Mouse (Mus musculus) MEL-GATA-1-ER (cell line): ENCODE results near the gene Phf5a.

ENCODE experiments used
- DNase-seq: peaks from one replicate; pipeline ENCODE4 v3.0.0-alpha.2; 2012; ENCODE audit warnings: low read depth; ENCODE audit errors: extremely low read depth

Phf5a gene

GRCm38 (mm10) chr15:81886795-81887550, 15.3 kb upstream of the Phf5a start:
- no peak for DNase-seq

- DNase-seq: no peak
Measured at GRCm38 (mm10) chr15:81885418-81885934, 13.8 kb upstream of the Phf5a start.

DNA sequence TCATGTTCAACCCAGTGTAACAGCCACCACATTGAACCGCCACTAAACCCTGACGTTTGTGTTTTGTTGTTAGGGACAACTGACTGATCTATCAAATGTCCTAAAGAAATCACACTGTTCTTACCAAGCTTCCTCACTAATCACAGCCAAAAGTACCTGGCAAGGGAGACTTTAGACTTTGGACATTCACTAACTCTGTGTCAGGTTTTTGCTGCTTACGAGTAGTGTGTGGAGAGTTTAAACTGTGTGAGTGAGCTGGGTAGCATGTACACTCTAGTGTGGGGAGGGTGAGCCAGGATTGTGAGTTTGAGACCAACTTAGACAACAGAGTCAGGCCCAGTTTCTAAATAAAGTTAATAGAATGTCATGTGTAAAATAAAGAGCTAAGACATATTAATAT, 10.6 kb upstream of the Phf5a start:
- DNase-seq: no peak

DNA sequence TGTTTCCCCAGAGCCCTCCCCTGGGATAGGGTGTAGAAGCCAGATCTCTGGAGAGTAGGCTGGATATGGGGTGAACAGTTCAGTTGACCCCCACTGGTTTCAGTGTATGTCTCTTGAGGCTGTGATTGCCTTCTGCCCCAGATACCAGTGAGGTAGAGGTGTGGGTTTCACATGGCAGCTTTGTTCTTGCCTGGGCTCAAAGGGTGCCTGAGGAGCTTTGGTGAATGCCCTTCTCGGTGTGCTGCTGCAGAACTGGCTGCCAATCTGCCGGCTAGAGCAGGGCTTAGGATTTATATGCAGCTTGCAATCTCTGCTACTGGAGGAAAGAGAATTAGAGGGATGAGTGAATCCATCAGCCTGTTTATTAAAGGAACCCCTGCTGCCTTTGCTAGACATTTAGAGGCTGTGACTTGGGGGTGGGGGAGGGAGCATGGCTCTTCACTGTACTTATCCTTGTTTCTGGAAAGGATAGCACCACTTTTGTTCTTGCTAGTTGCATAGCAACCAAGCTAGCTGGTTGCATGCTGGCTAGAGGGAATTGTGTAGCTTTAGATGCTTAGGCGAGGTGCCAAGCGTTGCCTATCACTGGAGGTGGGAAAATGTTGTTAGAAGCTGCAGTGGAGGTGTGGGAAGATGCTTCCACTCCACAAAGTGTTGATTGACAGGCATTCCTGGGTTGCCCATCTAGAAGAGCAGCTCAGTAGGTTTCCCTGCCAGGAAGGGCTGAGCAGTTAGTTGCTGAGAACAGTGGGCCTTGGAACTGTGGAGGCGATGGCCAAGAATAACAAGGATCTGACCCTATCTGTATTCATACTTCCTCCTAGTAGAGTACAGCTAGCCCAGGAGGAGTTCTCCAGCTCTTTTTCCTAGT, 8.1 kb upstream of the Phf5a start:
- no peak for DNase-seq

DNA sequence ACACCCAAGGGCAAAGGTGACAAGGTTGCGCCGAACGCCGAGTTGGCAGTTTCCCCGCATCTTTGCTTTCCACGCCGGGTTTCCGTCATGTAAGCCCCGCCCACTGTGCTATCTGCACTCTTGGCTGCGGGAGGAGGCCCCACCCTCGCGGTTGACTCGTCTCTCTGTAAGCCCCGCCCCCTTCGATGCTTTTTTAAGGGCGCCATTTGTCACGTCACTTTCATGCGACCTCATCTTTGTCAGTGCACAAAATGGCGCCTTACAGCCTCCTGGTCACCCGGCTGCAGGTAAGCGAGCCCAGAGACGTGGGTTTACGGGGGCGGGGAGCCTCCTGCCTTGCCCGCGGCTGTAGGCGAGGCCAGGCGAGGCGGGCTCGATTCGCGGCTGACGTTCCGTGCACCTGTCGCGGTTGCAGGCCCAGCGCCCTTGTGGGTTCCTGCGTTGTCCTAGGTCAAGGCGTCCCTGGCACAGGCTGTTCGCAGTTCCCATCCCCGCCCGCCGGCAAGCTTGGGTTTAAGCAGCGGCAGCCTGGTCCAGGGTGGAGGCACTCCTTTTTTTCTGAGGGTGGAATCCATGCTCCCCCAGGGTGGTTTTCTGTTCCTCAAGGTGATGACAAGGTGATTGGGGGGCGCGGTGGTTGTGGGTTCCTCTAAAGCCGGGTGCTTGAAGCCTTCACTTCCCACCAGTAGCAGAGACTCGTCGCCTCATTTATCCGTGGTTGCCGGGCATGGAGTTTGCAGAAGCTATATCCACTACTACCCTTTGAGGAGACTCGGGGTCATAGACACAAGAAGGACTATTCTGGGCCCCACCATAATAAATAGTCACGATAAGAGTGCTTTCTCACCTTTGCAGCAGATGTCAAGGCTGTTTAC, 788 bp upstream of the Phf5a start, which contains the start of gene Aco2:
Gene Aco2 (plus strand): TSS at position 48 of the 875 bp plus-strand sequence.
- DNase-seq: peak; percentile 92

GRCm38 (mm10) chr15:81869985-81870384, 1.7 kb downstream of the Phf5a start:
- no peak for DNase-seq

- peak; percentile 52 for DNase-seq
Measured at GRCm38 (mm10) chr15:81864238-81864637, 7.5 kb downstream of the Phf5a start.

DNA sequence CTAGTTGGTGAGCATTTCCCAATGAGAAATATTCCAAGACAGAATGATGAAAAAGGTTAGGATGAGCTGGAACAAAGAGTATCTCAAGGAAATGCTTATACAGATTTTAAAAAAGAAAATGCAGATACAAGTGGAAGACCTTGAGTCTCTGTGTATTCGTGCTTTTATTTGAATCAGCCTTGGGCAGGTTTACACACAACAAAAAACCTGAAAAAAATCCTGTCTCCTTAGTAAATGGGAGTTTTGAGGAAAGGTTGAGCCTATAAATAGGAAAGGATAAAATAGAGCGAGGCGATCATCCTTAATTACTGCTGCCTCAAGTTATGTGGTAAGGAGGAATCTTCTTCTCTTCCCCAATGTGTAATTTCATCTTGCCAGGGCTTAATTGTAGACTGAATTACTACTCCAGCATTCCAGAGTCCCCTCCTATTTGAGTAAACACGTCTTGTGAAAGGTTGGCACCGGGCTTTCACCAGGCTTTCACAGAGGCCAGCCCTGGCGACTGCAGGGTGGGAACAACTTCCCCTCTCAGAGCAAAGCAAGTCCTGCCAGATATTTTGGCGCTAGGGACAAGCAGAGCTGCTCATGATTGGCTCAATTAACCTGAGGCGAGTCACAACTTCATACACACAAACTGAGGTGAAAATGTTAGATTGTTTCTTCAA, 11.1 kb downstream of the Phf5a start:
- no peak for DNase-seq

DNA sequence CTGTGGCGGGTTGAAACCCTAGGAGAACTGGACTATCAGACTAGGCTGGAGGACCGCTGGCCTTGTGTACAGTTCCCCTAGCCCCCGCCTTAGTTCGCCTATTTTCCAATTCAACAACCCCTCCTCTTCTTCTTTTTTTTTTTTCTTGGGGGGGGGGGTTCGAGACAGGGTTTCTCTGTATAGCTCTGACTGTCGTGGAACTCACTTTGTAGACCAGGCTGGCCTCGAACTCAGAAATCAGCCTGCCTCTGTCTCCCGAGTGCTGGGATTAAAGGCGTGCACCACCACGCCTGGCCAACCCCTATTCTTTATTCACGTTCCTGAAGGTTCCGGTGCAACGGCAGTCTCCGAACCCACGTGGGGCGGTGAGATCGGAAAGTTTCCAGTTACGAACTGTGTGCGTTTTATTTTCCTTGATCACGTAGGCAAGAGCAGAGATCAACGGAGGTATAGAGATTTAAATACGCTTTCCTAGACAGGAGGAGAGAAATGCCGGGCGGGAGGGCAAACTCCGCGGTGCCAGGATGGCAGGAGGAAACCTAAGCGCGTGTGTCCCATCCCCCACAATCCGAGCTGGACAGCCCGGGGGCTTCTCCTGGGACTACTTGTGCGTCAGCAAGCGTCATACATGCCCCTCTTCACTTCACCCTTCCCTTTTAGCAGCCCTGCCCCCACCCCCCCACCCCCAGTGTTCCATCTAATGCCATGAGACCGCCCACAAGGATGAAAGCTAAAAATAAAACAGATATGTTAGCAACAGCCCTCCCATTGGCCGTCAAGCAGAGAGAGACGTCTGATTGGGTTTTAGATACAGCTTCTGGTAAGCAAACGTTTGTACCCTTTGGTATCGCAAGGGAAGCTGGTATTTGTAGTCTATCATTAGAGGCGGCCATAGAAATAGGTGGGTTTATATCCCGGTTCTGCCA, 12.1 kb downstream of the Phf5a start:
- DNase-seq: peak; percentile 99

DNA sequence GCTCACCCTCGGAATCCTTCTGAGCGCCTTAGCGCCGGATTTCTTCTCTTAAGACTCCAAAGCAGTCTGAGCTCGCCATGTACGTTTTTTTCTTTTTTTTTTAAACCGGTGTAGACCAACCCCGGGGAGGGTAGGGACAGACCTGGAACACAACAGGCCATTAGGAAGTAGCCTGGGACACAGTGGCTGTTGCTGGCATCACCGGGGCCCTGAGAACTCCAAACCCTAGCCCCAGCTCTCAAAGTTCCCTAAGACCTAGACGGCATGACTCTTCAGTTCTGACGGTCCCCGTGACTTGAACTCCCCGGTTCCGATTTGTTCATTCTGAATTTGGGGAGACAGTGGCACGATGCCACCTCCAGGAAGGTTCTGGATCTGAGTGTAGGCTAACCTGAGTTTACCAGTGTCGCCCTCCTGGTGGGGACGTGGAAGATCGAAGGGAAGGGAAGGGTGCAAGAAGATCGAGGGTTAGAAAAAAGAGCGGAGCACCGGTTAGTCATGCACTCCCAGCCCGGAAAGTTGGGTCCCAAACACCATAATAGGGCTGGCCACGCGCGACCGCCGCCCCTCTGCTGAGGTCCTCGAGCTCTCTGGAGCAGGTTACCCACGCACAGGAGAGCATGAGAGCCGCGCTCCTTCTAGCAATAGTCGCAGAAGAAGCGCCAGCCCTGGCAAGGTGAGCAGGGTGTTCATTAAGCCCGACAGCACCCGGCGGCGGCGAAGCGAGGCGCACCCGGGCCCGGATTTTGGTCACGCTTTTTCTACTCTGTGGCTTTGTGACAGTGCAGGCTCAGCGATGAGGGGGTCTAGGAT, 13.0 kb downstream of the Phf5a start, which contains the start of gene Tob2:
Gene Tob2 (minus strand): TSS at position 280 of the 813 bp plus-strand sequence.
- DNase-seq: no peak

GRCm38 (mm10) chr15:81858138-81858516, 13.6 kb downstream of the Phf5a start:
- peak; percentile 77 for DNase-seq

GRCm38 (mm10) chr15:81857724-81858116, 14.0 kb downstream of the Phf5a start:
- DNase-seq: no peak

DNA sequence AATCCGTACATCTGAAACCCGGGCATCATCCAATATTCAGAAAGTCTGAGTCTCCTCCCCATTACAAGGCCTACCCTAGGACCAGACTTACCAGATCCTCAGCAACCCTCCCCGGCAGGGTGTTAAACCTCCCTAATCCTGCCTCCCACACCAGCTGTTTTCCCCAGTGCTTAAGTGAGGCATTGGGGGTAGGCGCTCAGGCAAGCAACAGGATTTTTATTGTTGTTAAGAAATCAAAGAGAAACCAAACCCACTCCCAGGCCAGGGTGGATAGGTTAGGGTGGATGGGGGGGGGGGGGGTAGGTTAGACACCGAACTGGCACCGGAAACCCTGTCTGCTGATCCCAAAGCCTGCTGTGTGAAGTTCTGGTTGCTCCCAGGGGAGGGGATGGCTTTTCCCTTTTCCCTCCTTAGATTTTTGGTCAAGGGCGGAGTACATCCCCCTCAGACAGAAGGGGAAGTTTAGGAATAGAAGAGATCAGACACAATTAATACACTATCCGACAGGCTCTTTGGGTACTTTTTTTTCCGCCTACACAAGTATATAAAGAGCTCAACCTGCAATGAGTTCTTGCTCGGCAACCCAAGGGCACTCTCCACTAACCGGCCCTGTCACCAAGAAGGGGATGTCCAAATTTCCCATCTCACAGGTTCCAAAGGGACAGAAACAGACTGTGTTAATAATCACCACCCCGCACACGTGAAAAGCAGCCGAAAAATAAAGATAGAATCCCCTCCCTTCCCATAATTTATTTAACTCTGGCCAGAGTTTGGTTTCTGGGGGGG, 14.6 kb downstream of the Phf5a start:
- no peak for DNase-seq

DNA sequence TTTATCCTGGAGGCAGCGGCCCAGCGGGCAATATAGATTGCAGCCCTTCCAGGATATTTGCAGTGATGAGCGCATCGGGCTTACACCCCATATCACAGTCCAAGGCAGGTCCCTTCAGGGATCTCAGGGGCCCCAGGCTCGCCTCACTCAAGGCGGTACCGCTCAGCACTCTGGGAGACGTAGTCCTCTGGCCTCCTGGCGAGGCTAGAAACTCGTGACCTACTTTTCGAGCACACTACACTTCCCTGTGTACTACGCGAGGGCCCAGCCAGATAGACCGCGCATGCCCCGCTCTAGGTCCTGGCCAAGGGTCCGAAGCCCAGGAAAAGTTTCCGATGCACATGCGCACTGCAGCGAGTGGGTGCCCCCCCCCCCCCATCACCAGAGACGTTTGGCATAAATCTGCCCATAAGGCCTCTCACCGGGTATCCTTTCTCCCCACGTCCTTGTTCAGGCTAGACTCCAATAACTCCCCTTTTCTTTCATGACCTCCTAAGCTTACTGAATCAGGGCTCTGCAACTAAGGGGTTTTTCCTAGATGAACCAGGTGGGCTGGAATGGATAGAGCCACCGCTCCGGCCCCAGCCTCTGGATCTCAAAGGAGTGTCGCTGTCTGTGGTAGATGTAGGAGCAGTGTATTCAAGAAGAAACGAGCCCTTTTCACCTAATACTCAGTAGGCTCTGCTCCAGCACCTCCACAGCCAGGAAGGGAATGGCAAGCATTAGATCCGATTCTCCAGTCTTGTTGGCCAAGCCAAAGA, 15.5 kb downstream of the Phf5a start:
- DNase-seq: peak; percentile 91

DNA sequence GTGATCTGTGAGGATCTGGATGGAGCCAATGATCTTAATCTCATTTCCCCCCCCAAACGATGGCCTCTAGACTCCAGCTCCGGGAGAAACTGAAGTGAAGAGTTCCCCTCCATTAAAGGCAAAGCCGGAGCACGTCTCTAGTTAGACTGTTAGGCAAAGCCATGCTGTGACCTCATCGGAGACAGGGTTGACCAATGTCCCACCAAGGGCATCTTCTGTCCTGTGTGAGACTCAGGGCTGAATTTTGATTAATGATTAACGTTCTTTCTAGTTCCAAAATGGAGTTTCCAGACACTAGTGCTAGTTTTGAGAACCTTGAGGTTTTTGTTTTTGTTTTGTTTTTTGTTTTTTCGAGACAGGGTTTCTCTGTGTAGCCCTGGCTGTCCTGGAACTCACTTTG, 18.6 kb downstream of the Phf5a start:
- no peak for DNase-seq

- DNase-seq: no peak
Measured at GRCm38 (mm10) chr15:81852411-81853000, 19.2 kb downstream of the Phf5a start.

GRCm38 (mm10) chr15:81851375-81851774, 20.3 kb downstream of the Phf5a start:
- DNase-seq: no peak
